Mouse (Mus musculus) gastrocnemius, postnatal 25 days (tissue): ENCODE data around the gene Exoc3l2. TPM values are rescaled to one million over a fixed set of nuclear protein-coding genes. Genes with fewer than 3 reads are reported as not detected.

Experiments
- DNase-seq: peaks from one replicate; pipeline ENCODE4 v3.0.0; 2022
- long read RNA-seq, 2 experiments: library from polyadenylated mRNA; stranded (forward); transcript quantifications; one replicate each; pipeline ENCODE4 v2.0.0; 2021
- total RNA-seq, 2 experiments: library from RNA; stranded (reverse); gene quantifications; 1 replicate in 1 of 2; 2 replicates in 1 of 2; pipeline ENCODE4 v1.2.3; 2021

Exoc3l2 gene
- total RNA-seq, result under 1 TPM; 0.56 to 0.67 TPM
- long read RNA-seq, experiment 1, result 0 reads
- long read RNA-seq, experiment 2, partial matches to known transcripts, result 1 of 1 reads
- long read RNA-seq, experiment 2, other reads (novel, unspliced or antisense), result 0 of 1 reads

DNA sequence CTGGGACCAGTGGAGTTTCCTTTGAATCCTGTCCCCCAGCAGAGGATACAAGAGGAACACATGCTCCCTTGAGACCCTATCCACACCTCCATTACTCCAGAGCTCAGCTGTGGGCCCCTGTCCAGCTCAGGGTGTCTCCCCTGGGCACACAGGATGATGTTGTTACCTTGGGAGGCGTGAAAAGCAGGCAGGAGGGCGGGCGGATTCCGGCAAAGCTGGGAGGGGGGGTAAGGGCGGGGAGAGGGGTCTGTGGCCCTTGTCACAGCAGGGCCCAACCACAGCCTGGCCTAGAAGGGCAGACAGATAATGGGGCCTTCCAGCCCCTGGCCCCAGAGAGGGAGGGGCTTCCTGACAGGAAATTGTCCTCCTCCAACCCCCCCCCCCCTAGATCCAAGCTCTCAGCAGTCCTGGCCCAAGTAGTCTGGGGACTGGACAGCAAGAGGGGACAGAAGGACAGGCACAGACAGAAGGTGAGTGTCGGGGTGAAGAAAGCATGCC lies at the start of gene Exoc3l2:
Gene Exoc3l2, plus strand, starts transcription at position 448 of the 498 bp plus-strand sequence.
- no peak for DNase-seq

DNA sequence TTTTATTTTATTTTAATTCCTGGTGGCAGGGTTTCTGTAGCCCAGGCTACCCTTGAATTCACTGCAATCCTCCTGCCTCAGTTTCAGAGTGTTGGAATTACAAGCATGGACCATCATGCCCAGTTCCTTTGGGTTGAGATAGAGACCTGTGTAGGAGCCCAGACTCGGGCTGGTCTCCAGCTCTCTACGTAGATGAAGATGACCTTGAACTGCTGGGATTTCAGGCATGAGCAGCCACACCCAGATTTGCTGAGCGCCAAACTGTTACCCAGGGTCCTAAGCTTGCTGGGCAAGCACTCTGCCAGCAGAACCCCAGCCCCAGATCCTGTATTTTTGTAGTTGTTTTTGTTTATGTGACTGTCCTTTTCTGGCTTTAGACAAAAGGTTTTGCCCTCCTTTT lies 49.6 kb upstream of the Exoc3l2 start:
- no peak for DNase-seq

DNA sequence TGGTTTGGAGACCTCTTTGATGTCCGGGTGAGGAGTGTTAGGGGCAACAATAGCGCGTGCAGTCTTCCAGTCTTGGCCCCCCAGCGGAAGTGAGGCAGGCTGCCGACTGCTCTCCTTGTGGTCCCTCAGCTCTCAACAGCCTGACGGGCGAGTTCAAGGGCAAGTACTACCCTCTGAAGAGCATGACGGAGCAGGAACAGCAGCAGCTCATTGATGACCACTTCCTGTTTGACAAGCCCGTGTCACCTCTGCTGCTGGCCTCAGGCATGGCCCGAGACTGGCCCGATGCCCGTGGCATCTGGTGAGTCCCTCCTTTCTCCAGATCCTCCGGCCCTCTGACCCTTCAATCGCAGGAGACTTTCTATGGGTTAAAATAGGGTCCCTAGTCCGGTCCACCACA lies 46.5 kb upstream of the Exoc3l2 start:
- DNase-seq, result no peak

DNA sequence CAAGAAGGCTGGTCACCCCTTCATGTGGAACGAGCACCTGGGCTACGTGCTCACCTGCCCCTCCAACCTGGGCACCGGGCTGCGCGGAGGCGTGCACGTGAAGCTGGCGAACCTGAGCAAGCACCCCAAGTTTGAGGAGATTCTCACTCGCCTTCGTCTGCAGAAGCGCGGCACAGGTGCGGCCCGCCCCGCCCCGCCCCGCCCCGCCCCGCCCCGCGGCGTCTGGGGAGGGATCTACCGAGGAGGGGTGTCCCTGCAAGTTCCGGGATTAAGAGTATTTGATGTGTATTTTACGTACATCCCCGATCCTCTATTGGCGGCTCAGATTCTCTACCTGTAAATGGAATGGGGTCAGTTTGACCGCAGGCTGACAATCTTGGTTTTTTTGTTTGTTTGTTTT lies 43.0 kb upstream of the Exoc3l2 start:
- no peak for DNase-seq

DNA sequence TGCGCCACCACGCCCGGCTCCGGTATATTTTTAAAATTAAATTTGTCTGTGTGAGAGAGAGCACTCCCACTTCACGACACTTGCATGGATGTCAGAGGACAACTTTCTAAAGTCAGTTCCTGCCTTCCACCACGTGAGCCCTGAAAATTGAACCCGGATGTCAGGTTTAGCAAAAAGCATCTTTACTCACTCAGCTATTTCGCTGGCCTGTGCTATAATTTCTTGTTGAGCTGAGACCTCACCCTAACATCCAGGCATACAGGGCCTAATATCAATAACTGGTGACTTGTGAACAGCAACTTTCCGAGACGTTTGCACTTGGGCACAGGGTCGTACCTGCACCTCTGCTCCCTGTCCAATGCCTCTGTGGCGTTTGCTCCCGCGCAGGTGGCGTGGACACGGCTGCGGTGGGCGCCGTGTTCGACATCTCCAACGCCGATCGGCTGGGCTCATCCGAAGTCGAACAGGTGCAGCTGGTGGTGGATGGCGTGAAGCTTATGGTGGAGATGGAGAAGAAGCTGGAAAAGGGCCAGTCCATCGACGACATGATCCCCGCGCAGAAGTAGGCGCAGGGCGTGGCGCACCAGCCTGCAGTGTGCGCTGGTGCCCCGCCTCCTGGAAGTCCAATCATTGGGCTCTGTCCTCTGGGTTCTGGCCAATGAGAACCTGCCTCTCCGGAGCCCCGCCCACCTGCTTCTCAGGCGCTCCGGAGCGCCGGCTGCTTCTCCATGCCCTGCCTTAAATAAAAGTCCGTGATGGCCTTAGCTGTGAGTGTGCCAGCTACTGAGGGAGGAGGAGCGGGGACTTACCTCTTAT lies 42.1 kb upstream of the Exoc3l2 start:
- peak; percentile 83 for DNase-seq

DNA sequence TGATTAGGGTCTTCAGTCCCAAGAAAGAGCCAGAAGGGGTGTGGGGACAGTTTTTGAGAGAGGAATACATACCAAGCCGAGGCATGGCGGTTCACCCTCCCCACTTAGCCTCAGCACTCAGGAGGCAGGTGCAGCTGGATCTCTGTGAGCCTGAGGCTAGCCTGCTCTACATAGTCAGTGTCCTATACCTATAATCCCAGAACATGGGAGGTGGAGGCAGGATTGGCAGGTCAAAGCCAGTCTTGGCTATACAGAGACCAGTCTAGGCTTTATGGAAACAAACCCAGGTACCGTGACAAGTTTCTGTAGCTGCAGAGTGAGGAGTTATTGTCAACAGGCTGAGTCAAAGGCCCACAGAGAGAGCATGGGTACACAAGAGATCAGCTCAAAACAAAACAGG lies 40.0 kb upstream of the Exoc3l2 start:
- DNase-seq, result no peak

DNA sequence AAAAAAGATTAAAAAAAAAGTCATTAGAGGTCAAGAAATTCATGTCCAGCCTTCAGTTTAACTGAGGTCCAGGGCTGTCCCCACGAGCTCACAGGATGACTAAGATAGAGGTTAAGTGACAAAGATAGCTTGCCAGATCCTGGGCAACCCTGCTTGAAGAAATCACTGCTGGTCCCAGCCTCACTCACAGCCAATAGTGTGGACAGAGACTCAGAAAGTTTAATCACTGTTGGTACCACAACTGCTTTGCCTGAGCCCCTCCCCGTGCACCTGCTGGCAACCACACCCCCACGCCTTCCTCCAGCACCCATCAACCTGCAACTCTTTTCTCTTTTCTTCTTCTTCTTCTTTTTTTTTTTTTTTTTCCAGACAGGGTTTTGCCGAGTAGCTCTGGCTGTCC lies 39.1 kb upstream of the Exoc3l2 start:
- no peak for DNase-seq

DNA sequence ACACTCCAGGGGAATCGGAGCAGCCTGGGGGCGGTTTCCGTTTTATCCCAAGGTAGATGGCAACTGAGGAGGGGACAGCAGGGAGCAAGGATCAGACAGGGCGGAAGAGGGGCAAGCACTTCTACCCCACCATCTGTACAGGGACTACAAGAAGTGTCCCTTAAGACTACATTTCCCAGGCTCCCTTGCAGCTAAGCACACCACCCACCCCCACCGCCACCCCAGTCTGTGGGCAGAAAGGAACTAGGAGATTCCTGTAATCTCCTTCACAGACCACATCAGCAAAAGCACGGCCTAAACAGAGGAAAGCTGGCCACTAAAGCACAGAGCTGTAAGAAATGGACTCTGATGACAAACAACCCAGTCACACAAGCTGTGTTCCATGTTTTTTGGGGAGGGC lies 36.8 kb upstream of the Exoc3l2 start:
- DNase-seq, result no peak

DNA sequence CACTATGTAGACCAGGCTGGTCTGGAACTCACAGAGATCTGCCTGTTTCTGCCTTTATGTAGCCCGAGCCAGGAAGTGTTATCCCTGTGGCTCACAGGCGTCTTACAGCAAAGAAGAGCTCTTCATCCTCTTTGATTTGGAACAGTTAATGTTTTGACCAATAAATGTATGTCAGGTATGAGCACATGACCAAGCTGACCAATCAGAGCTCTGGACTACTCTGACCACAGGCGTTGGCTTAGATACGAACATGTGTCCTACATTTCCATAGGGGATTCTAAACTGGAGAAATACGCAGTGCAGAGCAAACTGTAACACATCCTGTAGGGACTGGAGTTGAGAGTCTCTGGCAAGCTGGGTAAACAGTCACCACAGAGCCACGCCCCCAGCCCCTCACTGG lies 36.2 kb upstream of the Exoc3l2 start:
- no peak for DNase-seq

DNA sequence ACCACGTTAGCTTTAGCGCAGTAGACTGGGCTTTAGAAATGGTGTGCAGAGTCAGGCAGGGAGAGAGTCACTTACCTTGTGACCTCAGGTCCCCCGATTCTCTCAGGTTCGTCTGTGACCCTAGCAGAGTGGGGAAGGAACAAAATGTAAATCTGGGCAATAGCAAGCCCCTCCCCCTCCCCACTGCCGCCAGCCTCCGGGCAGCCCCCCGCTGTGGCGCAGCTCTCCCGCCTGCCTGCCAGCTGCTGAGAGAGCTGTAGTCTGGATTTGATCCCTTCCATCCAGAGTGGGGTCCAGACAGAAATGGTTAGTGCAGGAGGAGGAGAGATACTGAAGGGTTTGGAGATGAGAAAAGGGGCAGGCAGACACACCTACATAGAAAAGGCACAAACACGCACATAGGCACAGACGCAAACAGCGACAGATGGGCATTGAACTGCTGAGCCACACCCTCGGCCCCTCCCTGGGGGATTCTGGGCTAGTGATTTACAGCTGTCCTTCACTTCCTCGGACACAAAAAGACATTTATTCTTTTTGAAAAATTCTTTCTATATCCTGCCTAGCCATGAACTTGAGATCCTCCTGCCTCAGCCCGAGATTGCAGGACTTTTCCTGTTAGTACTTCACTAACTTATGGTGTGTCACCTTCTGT lies 35.0 kb upstream of the Exoc3l2 start:
- DNase-seq, result no peak

DNA sequence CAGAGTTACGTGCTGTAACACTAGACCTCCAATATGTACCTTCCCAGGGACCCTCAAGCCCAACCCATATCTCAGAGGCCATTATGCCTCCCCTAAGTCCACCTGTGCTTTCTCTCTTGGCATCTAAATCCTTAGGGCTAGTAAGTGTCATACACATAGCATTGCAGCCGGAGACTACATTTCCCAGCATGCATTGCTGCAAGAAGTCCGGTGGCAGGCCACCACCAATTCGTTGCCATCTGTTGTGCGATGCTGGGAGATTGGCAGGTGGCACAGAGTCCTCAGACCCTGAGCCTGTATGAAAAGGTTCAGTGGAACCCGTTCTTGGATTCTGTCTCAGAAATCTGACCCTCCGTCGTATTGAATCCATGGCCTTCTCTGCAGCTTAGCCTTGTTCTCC lies 33.4 kb upstream of the Exoc3l2 start:
- DNase-seq, result no peak

DNA sequence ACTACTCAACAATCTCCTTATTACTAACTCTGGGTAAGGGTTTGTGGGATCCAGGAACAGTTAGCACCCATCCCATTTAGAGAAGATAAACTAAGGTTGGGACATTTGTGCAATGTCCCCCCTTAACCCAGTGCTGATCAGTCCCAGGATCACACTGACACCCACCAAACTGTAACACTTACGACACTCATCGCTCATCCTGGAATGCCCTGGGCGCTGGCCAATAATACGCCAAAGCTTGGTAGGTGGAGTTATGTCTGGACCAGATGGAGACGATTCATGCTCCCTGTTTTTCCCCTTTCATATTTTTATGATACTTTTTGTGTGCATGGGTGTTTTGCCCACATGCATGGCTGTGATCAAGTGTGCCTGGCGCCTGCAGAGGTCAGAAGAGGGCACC lies 32.7 kb upstream of the Exoc3l2 start:
- DNase-seq, result no peak

DNA sequence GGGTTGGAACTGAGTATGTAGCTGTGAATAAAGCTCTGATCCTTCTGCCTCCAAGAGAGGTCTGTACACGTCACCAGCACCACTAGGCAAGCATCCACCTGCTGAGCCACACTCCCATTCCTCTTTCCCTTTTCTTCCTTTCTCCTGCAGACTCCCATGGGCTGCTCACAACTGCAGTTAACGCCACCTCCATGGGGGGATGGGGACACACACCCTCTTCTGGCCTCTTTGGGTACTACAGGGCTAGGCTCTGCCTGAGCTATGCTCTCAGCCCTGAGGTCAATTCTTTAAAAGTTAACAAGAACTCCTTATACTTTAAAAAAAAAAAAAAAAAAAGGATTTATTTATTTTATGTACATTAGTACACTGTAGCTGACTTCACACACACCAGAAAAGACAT lies 30.7 kb upstream of the Exoc3l2 start:
- DNase-seq, result no peak

DNA sequence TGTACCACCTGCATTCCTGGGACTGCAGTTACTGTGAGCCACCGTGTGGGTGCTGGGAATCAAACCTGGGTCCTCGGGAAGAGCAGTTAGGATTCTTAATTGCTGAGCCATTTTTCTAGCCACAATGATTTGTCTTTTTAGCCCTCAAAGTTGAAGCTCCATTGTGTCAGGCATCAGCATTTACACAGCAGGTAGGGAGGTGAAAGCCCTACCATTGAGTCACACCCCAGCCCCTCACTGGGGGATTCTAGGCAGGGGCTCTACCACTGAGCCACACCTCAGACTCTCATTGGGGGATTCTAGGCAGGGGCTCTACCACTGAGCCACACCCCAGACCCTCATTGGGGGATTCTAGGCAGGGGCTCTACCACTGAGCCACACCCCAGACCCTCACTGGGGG lies 26.9 kb upstream of the Exoc3l2 start:
- DNase-seq, result no peak

DNA sequence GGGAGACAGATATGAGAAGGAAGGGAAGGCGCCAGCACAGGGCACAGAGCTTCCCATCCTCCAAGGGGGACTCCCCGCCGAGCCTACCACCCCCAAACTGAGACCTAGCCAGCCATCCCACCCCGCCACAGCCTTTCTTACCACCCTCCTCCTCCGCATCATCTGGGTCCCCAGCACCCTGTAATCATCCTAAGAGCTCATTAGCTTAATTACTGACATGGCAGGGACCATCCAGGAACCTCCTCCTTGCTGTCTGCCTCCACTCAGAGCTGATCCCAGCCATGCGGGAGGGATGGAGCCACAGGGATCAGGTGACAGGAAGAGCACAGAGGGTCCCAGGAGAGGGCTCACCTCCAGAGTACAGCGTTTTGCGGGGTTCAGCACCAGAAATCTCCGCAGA lies 26.1 kb upstream of the Exoc3l2 start:
- DNase-seq, result no peak

DNA sequence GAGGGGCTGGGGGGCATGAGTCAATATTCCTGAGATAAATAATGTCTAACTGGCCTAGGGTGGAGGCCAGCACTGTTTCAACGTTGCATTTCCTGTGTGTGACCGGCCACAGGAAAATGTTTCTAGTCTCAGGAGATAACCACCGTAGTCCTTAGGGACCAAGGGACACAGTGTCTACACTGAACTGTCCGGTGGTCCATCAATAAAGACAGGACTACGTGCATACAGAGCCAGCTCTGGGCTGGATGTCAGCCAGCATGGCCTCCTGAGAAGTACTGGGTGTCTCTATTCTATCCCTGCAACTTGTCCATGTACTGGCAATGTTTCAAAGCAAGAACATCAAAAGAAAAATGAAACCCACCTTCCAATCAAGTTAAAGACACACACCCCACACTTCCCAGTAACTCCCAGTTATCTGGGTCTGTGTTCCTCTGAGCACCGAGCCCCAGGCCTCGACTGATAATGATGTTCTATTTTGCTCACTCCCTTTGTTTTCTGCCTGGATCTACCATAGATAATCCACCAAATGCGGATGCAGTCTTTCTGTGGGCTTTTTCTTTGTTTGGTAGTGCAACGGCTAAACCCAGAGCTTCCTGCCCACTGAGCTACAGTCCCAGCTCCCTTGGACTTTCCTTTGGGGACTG lies 21.6 kb upstream of the Exoc3l2 start:
- no peak for DNase-seq

DNA sequence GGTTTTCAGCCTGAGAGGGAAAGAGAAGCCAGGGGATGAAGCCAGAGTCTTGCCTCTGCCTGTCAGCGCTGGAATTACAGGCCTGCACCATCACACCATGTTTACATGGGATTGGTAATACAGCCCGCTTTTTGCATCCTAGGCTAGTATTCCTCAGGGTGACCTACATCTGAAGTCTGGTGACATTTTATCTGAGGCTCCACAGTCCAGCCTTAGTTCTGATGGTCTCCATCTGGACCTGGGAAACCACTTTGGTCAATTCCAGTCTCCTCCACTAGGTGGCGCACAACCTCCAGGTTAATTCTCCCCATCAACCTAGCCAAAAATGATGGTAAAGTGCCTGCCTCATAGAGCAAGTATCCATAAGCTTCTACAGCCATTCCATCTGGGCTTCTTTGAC lies 19.8 kb upstream of the Exoc3l2 start:
- DNase-seq, result peak; percentile 38

DNA sequence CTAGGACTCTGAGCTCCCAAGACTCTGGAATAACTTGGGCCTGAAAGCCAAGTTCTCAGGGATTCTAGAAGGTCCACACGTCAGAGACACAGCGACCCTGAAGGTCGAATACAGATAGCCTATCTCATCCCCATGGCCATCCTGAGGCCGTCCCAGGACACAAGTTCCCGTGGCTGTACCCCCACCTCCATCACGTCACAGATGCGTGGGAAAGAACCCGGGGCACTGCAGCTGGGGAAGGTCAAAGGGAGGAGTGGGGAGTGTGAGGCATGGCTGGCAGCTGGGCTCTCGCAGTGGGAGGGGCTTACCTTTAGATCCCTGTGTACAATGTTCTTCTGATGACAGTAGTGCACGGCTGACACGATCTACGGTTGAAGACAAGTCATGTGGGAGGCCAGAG lies 18.3 kb upstream of the Exoc3l2 start:
- no peak for DNase-seq

DNA sequence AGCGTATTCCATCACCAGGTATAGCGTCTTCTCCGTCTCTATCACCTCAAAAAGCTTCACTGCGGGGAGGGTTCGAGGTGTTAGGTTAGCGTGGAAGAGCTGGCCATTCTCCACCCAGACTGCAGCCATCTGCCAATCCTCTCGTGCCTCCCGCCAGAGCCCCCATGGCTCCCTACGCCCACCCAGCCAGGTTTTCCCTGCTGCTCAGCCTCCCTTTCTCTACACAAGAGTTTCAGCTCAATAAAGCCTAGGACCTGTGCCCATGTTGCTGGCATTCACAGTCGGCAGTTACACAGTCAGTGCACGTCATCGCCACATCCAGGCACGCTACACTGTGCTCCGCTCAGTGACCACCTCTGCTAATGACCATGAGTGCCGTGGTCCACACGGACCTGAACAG lies 15.4 kb upstream of the Exoc3l2 start:
- no peak for DNase-seq

DNA sequence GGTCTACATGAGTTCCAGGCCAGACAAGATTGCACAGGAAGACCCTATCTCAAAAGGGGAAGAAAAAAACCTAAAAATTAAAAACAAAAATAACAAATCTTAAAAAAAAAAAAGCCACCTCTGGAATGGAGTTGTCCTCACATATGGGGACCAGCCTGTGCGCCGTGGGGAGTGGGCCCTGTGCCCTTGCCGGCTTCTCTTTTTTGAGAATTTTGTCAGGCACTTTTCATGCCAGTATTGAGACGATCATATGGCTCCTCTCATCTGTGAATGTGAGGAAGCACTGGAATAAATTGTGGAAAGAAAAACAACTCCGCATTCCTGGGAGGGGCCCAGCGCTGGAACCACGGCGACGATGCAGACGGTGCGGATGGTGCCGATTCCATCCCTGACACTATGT lies 14.0 kb upstream of the Exoc3l2 start:
- no peak for DNase-seq

DNA sequence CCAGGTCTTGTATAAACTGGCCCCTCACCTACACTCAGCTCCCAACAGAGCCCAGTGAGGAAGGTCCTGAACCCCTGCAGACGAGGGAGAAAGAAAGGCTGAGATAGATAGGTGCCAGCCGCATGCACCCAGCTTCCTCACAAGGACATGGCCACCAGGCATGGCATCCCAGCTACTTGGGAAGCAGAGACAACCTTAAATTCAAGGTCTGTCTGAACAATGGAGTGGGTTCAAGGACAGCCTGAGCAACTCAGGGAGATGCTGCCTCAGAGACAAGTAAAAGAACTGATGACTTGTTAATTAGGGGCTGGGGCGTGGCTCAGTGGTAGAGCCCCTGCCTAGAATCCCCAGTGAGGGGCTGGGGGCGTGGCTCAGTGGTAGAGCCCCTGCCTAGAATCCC lies 7.9 kb upstream of the Exoc3l2 start:
- no peak for DNase-seq

DNA sequence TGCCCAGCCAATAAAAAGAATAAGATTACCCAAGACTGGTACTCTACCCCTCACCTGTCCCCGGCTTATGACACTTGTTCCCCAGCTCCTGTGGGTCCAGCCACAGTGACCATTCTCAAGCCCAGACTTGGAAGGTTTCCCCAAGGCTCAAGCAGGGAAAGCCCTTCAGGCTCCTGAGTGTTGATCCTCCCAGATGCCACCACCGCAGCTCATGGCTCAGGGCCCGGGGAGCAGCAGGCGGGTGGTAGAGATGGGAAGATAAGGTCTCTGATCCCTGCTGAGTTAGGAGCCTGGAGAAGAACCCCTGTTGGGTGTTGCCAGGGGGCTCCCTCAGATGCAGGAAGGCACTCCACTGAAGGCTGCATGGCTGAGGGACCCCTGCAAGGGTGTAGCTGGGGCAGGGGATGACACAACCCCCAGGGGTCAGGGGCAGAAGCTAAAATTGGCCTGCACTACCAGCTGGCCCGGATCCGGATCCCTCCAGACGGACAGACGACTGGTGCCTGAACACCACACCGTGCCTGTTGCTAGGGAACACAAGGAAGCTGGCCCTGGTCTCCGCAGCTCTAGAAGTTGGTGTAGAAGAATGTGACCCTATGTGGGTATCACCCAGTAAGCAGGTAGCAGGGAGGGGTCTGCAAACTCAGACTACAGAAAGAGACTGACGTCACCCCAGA lies 7.2 kb upstream of the Exoc3l2 start:
- DNase-seq, result no peak

DNA sequence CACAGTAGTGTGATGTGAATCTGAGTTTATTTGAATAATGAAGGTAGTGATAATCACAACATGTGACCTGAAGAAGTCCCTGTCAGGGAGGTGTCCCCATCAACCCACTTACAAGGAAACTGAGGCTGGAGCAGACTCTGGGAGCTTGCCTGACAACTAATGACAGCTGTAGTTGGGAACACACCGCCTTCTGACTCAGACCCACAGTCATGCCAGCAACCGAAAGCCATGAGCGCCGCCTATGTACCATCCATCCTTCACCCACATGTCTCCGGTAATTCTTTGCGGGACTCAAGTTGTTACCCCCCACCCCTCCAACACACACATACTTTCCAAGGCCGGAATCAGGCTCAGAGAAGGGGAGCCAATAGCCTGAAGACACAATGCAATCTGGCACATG lies 6.5 kb upstream of the Exoc3l2 start:
- no peak for DNase-seq
